Mouse (Mus musculus): ENCODE data around the gene Tmem88. TPM values are rescaled to one million over a fixed set of nuclear protein-coding genes. Genes with fewer than 3 reads are reported as not detected.

Gene Tmem88
- total and polyA plus RNA-seq, 3 experiments = 0.16 to 0.25 TPM; not detected in 1

DNA sequence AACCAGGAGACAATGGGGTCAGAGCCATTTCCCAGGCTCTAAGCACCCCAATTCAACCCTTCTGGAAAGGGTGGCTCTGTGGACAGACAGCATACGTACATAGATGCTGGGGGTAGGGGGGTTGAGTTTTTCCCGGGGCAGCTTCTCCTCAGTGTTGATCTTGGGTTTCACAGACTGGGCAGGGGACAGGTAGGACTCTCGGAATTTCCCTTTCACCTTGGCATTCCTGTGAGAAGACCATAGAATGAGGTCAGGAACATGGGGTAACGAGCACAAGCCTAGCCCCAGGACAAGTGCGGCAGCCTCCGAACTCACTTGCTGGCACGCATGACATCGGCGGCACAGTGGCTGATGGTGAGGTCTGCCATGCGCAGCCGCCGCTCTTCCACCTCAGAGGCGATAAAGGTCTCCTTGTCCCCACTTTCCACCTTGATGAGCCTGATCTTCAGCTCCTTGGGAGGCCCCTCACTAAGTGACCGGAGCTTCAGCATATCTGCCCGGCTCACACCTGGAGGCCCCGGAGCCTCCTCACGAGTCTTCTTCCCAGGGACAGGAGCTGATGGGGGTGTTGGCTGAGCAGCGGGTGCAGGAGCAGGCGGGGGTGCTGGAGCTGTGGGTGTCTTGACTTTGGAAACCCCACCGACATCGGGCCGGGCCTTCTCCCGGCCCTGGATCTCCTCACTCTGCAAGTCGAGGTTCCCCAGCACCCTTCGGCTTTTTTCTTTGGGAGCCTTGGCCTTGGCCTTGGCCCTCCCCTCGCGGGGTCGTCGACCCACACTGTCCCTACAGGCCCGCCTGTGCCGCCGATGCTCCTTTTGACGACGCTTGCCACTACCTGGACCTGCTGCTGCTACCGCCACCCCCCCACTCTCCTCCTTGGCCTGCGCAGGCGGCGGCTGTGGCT, 5.9 kb upstream of the Tmem88 start:
- peaks cover 73 to 82% of the 10 kb centered on the region in 2 experiments for H3K36me3 ChIP-seq (replicated peaks in 1 of 2; ENCODE audit: control insufficient read depth in 1 of 2, insufficient read depth in 1 of 2, low read length in 1 of 2)
- no peak overlapping the region for H3K4me3 ChIP-seq (replicated peaks in 1 of 3; ENCODE audit: low read depth in 2 of 3, low read length in 2 of 3, poor library complexity in 1 of 3)
- no peak overlapping the region for H3K27ac ChIP-seq (ENCODE audit: insufficient read depth, low read depth)
- no peaks in the 10 kb centered on the region for H3K9me3 ChIP-seq (replicated peaks; ENCODE audit: low read length)
- no peak overlapping the region for H3K9ac ChIP-seq (ENCODE audit: insufficient read depth, low read depth)
- TF ChIP-seq ZMIZ1 (IDR thresholded peaks at IDR 0.05; ENCODE audit: low read depth, low read length) = no peak
- TF ChIP-seq IRF4 (IDR thresholded peaks at IDR 0.05; ENCODE audit: low read depth, low read length) = no peak
- no peak for TF ChIP-seq NELFE (IDR thresholded peaks at IDR 0.05; ENCODE audit: low read depth, low read length)
- TF ChIP-seq UBTF (IDR thresholded peaks at IDR 0.05; ENCODE audit: low read depth, low read length) = no peak
- TF ChIP-seq MAX (IDR thresholded peaks at IDR 0.05; ENCODE audit: low read length) = no peak
- TF ChIP-seq CHD1 (IDR thresholded peaks at IDR 0.05; ENCODE audit: low read depth, low read length) = no peak
- TF ChIP-seq BHLHE40 (IDR thresholded peaks at IDR 0.05; ENCODE audit: low read depth, low read length) = no peak
- TF ChIP-seq TCF12 (IDR thresholded peaks at IDR 0.05; ENCODE audit: low read depth, low read length) = no peak
- no peak for TF ChIP-seq ZC3H11A (IDR thresholded peaks at IDR 0.05; ENCODE audit: low read depth, low read length)
- no peak for TF ChIP-seq ELF1 (IDR thresholded peaks at IDR 0.05; ENCODE audit: low read depth, low read length)
- TF ChIP-seq POLR2AphosphoS2 (IDR thresholded peaks at IDR 0.05; ENCODE audit: low read depth, low read length) = no peak
- no peak for TF ChIP-seq POLR2A (IDR thresholded peaks at IDR 0.05; ENCODE audit: low read depth, low read length)
- no peak for TF ChIP-seq CHD2 (IDR thresholded peaks at IDR 0.05; ENCODE audit: low read length)
- TF ChIP-seq PAX5 (IDR thresholded peaks at IDR 0.05; ENCODE audit: low read length) = no peak
- no peak for TF ChIP-seq ZKSCAN1 (IDR thresholded peaks at IDR 0.05; ENCODE audit: borderline replicate concordance, low read depth, low read length)
- TF ChIP-seq USF2 (conservative IDR thresholded peaks at IDR 0.05; ENCODE audit: low read depth, low read length) = no peak
- no peak for DNase-seq (ENCODE audit: extremely low read depth)
- in situ Hi-C loops (cut with MboI; ENCODE audit: low pct_ligation_motif_present, low pct_unique_long_range_greater_than_20kb, low sequenced_read_pairs) = loop anchor here (10.0 kb wide), 1 partner anchor 121 kb away; no protein-coding TSS in a partner anchor
- H3K27me3 ChIP-seq (replicated peaks) = no peaks in the 10 kb centered on the region
- H3K79me2 ChIP-seq (replicated peaks; ENCODE audit: control insufficient read depth, extremely low read depth, insufficient read depth, poor library complexity, severe bottlenecking) = peaks cover 7% of the 10 kb centered on the region; the same call in 1 of the 2 replicates
- no peak overlapping the region for H3K4me2 ChIP-seq (ENCODE audit: insufficient read depth, low read depth, poor library complexity, severe bottlenecking)
- dilution Hi-C loops (cut with MboI; ENCODE audit: extremely low pct_ligation_motif_present, extremely low pct_unique_long_range_greater_than_20kb, low sequenced_read_pairs) = no loop called here
- peaks cover 11 to 19% of the 10 kb centered on the region in 2 experiments for H3K4me1 ChIP-seq (ENCODE audit: control insufficient read depth in 1 of 2, insufficient read depth in 2 of 2)

DNA sequence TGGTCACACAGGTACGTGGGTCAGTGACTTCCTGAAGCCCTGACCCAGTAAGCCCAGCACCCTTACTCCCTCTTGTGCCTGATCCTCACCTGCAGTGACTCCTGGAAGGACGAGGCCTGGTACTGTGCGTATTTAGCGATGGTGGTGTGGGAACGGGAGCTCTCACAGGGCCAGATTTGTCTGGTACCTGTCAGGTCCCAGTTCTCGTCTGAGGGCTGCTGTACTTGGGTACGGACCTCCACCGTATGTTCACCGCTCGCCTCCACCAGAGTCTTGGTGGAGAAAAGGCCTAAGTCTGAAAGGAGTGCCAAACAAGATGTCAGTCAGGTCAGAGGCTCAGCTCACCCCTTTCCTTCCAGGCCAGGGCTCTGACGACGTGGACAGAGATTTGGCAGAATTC, 4.0 kb upstream of the Tmem88 start:
- H3K27me3 ChIP-seq (replicated peaks) = no peaks in the 10 kb centered on the region
- H3K9ac ChIP-seq (ENCODE audit: insufficient read depth, low read depth) = no peak overlapping the region
- H3K4me3 ChIP-seq (replicated peaks in 1 of 3; ENCODE audit: low read depth in 2 of 3, low read length in 2 of 3, poor library complexity in 1 of 3) = no peak overlapping the region
- no peaks in the 10 kb centered on the region for H3K9me3 ChIP-seq (replicated peaks; ENCODE audit: low read length)
- no peak overlapping the region for H3K27ac ChIP-seq (ENCODE audit: insufficient read depth, low read depth)
- in situ Hi-C loops (cut with MboI; ENCODE audit: low pct_ligation_motif_present, low pct_unique_long_range_greater_than_20kb, low sequenced_read_pairs) = loop anchor here (10.0 kb wide), 1 partner anchor 123 kb away; no protein-coding TSS in a partner anchor
- TF ChIP-seq USF1 (IDR thresholded peaks at IDR 0.05; ENCODE audit: low read depth, low read length) = no peak
- H3K79me2 ChIP-seq (replicated peaks; ENCODE audit: control insufficient read depth, extremely low read depth, insufficient read depth, poor library complexity, severe bottlenecking) = no peaks in the 10 kb centered on the region
- dilution Hi-C loops (cut with MboI; ENCODE audit: extremely low pct_ligation_motif_present, extremely low pct_unique_long_range_greater_than_20kb, low sequenced_read_pairs) = no loop called here
- no peak overlapping the region for H3K4me2 ChIP-seq (ENCODE audit: insufficient read depth, low read depth, poor library complexity, severe bottlenecking)
- peaks cover 73 to 86% of the 10 kb centered on the region in 2 experiments for H3K36me3 ChIP-seq (replicated peaks in 1 of 2; ENCODE audit: control insufficient read depth in 1 of 2, insufficient read depth in 1 of 2, low read length in 1 of 2)
- peaks cover 5 to 10% of the 10 kb centered on the region in 2 experiments; a peak in 2 of 4 replicates for H3K4me1 ChIP-seq (ENCODE audit: control insufficient read depth in 1 of 2, insufficient read depth in 2 of 2)
- DNase-seq (ENCODE audit: extremely low read depth) = no peak

All from CH12.LX (cell line).